Mouse (Mus musculus) ES-Bruce4 (cell line): ENCODE measurements around the gene Tmigd3.

Experiments used
- CTCF ChIP-seq: IDR thresholded peaks from one replicate; pipeline ENCODE4 v1.8.1; 2011; ENCODE audit warnings: low read depth, low read length
- EP300 ChIP-seq: IDR thresholded peaks from 2 replicates; pipeline ENCODE4 v1.6.1; 2011; ENCODE audit warnings: low read depth, low read length; ENCODE audit not compliant: insufficient read depth
- POLR2A ChIP-seq: IDR thresholded peaks from one replicate; pipeline ENCODE4 v1.8.1; 2011; ENCODE audit warnings: low read length; ENCODE audit not compliant: insufficient read depth

DNA sequence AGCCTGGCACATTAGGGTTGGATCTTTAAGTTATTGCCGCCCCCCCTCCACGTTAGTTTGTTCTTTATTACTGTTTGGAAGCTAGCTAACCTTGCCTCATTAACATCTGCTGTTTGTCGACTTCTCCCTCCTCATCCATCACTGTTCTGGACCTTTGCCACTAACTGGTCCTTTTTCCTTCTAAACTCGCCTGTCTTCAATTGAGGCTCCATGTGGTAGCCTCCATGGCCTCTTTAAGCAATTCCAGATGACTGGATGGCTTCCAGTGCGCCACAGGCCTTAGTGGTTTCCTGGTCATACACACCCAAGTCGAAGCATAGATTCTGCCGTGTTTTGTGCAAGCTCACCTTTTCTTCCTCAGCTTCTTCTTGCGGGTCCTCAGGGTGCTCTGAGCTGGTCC, 16.9 kb upstream of the Tmigd3 start:
- TF ChIP-seq CTCF (no peak), POLR2A (no peak), EP300 (no peak)
